22 mouse cellular contexts compared by ENCODE assay signal in the genomic region with DNA sequence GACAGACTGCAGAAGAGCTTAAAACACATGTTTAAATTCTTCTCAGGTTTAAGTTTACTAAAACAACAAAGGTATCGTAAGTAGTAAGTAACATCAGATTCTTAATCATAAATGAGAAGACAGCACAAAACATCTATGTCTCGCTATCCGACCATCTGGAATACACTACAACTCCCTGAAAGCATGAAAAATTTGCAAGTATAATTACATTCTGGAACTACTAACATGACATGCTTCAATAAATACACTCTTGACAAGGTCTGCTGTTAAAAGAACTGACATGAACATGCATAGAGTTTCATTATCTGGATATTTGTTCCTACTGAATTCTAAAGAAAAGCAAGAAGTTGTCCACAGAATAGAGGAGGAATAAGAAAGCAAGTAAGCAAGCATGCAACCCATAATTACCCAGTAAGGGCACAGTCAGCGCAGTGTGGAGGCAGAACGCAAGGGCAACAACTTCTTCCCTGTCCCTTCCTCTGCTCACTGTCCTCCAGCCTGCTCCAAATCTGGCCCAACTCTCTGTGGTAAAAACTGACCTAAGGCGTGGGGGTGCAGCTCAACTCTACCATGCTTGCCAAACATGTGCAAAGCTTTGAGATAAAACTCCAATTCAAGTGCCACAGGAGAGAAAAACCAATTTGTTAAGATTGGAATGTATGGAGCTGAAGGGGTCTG.
DNase-seq lines count a peak whose midpoint lies in the region; ATAC-seq and TF ChIP-seq lines count a peak whose summit lies in the region.
"Had no signal": no experiment of that assay in that cellular context is flagged by ENCODE, and none has a peak within 500 bp of the region (broad histone marks: within the 10 kb centered on the region; RNA-seq: fewer than 3 reads in every experiment).

No protein-coding gene starts in this region.

- intact Hi-C loops in heart, postnatal 14 days (cut with DNase I), result no loop called here
- intact Hi-C loops in left cerebral cortex, postnatal 10 days (cut with DNase I), result no loop called here

- H3K4me3 ChIP-seq in midbrain, embryonic 14.5 days (replicated peaks; ENCODE audit: low read depth, low read length), result no peak overlapping the region
- H3K4me3 ChIP-seq in midbrain, embryonic 11.5 days (ENCODE audit: low read depth, low read length), result no peak overlapping the region
- H3K4me3 ChIP-seq in forebrain, embryonic 13.5 days, result no peak overlapping the region
- H3K4me3 ChIP-seq in forebrain, postnatal 0 days (ENCODE audit: low read depth, low read length), result no peak overlapping the region
- H3K4me3 ChIP-seq: embryonic facial prominence, embryonic 15.5 days; erythroblast, embryonic 14.5 days; heart, embryonic 12.5 days; hindbrain, embryonic 15.5 days had no signal

- no peak overlapping the region for H3K4me2 ChIP-seq in midbrain, embryonic 14.5 days (ENCODE audit: low read length)
- no peak overlapping the region for H3K4me2 ChIP-seq in midbrain, embryonic 11.5 days
- no peak overlapping the region for H3K4me2 ChIP-seq in forebrain, embryonic 13.5 days
- H3K4me2 ChIP-seq in forebrain, postnatal 0 days (ENCODE audit: low read depth), result no peak overlapping the region
- H3K4me2 ChIP-seq: embryonic facial prominence, embryonic 15.5 days; heart, embryonic 12.5 days; hindbrain, embryonic 15.5 days had no signal

- H3K27me3 ChIP-seq in midbrain, embryonic 14.5 days (ENCODE audit: control insufficient read depth, insufficient read depth, low read length), result no peaks in the 10 kb centered on the region
- H3K27me3 ChIP-seq in midbrain, embryonic 11.5 days (ENCODE audit: control insufficient read depth, insufficient read depth, low read length), result no peaks in the 10 kb centered on the region
- H3K27me3 ChIP-seq in forebrain, embryonic 13.5 days, result no peaks in the 10 kb centered on the region
- H3K27me3 ChIP-seq in forebrain, postnatal 0 days (ENCODE audit: insufficient read depth, low read length), result no peaks in the 10 kb centered on the region
- H3K27me3 ChIP-seq: embryonic facial prominence, embryonic 15.5 days; heart, embryonic 12.5 days; hindbrain, embryonic 15.5 days; Patski had no signal

- ATAC-seq in midbrain, embryonic 14.5 days (ENCODE audit: low FRiP score, low TSS enrichment), result no peak
- ATAC-seq in midbrain, embryonic 11.5 days (ENCODE audit: low FRiP score), result no peak
- ATAC-seq in forebrain, embryonic 13.5 days, result peak; percentile 73
- peak; percentile 72; the same call in 1 of the 2 replicates for ATAC-seq in forebrain, postnatal 0 days
- ATAC-seq: activated CD4-positive, CD25-positive, alpha-beta regulatory T cell, adult 4 months; intestine, embryonic 16.5 days; Patski had no signal

- no peak overlapping the region for H3K27ac ChIP-seq in midbrain, embryonic 14.5 days (replicated peaks; ENCODE audit: low read depth, low read length)
- no peak overlapping the region for H3K27ac ChIP-seq in midbrain, embryonic 11.5 days (ENCODE audit: low read depth, low read length)
- peak overlapping the region; percentile 84 for H3K27ac ChIP-seq in forebrain, embryonic 13.5 days
- H3K27ac ChIP-seq in forebrain, postnatal 0 days (ENCODE audit: low read depth, low read length), result 0 out of 2 replicates have a peak overlapping the region, but pooled peaks have one; percentile 50
- H3K27ac ChIP-seq: embryonic facial prominence, embryonic 15.5 days; hindbrain, embryonic 15.5 days had no signal

- DNase-seq in heart, adult 11 months, result peak; percentile 82
- no peak for DNase-seq in heart, postnatal 14 days
- DNase-seq in midbrain, embryonic 14.5 days, result peak; percentile 14
- DNase-seq in midbrain, embryonic 11.5 days (ENCODE audit: low spot score, missing footprints), result no peak
- DNase-seq in forebrain, postnatal 0 days, result no peak
- DNase-seq in embryo, embryonic 10 days (ENCODE audit: low spot score), result no peak
- no peak for DNase-seq in left cerebral cortex, postnatal 10 days (ENCODE audit: extremely low spot score in 1 of 2, low spot score in 2 of 2)
- DNase-seq: adrenal gland, adult 2 months; adrenal gland, postnatal 25 days; cerebellum, adult 2 months; cerebellum, postnatal 10 days; embryo, embryonic 11 days; gastrocnemius, postnatal 14 days; heart, postnatal 36 days had no signal

- no peak overlapping the region for H3K9ac ChIP-seq in midbrain, embryonic 14.5 days (replicated peaks; ENCODE audit: low read length)
- no peak overlapping the region for H3K9ac ChIP-seq in midbrain, embryonic 11.5 days (ENCODE audit: low read length)
- no peak overlapping the region for H3K9ac ChIP-seq in forebrain, embryonic 13.5 days
- H3K9ac ChIP-seq in forebrain, postnatal 0 days, result no peak overlapping the region
- H3K9ac ChIP-seq: embryonic facial prominence, embryonic 15.5 days; heart, embryonic 12.5 days; hindbrain, embryonic 15.5 days had no signal

- WGBS in midbrain, embryonic 14.5 days, result 45% methylated on average over 6 of the region's 6 CpGs
- WGBS in midbrain, embryonic 11.5 days, result 71% methylated on average over 6 of the region's 6 CpGs
- 38% methylated on average over 6 of the region's 6 CpGs for WGBS in forebrain, embryonic 13.5 days
- 24% methylated on average over 6 of the region's 6 CpGs for WGBS in forebrain, postnatal 0 days

- no peaks in the 10 kb centered on the region for H3K9me3 ChIP-seq in midbrain, embryonic 14.5 days (ENCODE audit: control insufficient read depth, low read length)
- H3K9me3 ChIP-seq in midbrain, embryonic 11.5 days (ENCODE audit: control insufficient read depth, low read length), result no peaks in the 10 kb centered on the region
- no peaks in the 10 kb centered on the region for H3K9me3 ChIP-seq in forebrain, embryonic 13.5 days (replicated peaks)
- H3K9me3 ChIP-seq in forebrain, postnatal 0 days (ENCODE audit: low read length), result no peaks in the 10 kb centered on the region
- H3K9me3 ChIP-seq: embryonic facial prominence, embryonic 15.5 days; heart, embryonic 12.5 days; hindbrain, embryonic 15.5 days had no signal

- TF ChIP-seq CTCF in forebrain, postnatal 0 days (IDR thresholded peaks at IDR 0.05; ENCODE audit: low read depth), result no peak

- H3K4me1 ChIP-seq in midbrain, embryonic 14.5 days (ENCODE audit: control insufficient read depth, insufficient read depth, low read length), result peaks cover 9% of the 10 kb centered on the region; the same call in 1 of the 2 replicates
- 0 out of 2 replicates have a peak, but pooled peaks cover 3% of the 10 kb centered on the region for H3K4me1 ChIP-seq in midbrain, embryonic 11.5 days (ENCODE audit: control insufficient read depth, insufficient read depth, low read length)
- H3K4me1 ChIP-seq in forebrain, embryonic 13.5 days, result peaks cover 29% of the 10 kb centered on the region
- peaks cover 13% of the 10 kb centered on the region for H3K4me1 ChIP-seq in forebrain, postnatal 0 days (ENCODE audit: insufficient read depth)

- no peaks in the 10 kb centered on the region for H3K36me3 ChIP-seq in midbrain, embryonic 14.5 days (ENCODE audit: control insufficient read depth, insufficient read depth, low read length)
- no peaks in the 10 kb centered on the region for H3K36me3 ChIP-seq in midbrain, embryonic 11.5 days (ENCODE audit: control insufficient read depth, insufficient read depth, low read length)
- H3K36me3 ChIP-seq in forebrain, embryonic 13.5 days (ENCODE audit: poor library complexity, severe bottlenecking), result no peaks in the 10 kb centered on the region
- H3K36me3 ChIP-seq in forebrain, postnatal 0 days (ENCODE audit: insufficient read depth), result no peaks in the 10 kb centered on the region
- H3K36me3 ChIP-seq: embryonic facial prominence, embryonic 15.5 days; heart, embryonic 12.5 days; hindbrain, embryonic 15.5 days had no signal

Comparison
In these comparisons a context has a peak if more than half of its experiments do, and no peak if none do; other contexts are left out.
1. DNase-seq: peak in heart, adult 11 months (single experiment) and midbrain, embryonic 14.5 days (single experiment); none in heart, postnatal 14 days (0 of 2), midbrain, embryonic 11.5 days (single experiment), forebrain, postnatal 0 days (single experiment), embryo, embryonic 10 days (single experiment) and left cerebral cortex, postnatal 10 days (0 of 2).
2. ATAC-seq: peak in forebrain, embryonic 13.5 days (single experiment) and forebrain, postnatal 0 days (single experiment); none in midbrain, embryonic 14.5 days (single experiment) and midbrain, embryonic 11.5 days (single experiment).
3. H3K27ac ChIP-seq: peak in forebrain, embryonic 13.5 days (single experiment) and forebrain, postnatal 0 days (single experiment); none in midbrain, embryonic 14.5 days (single experiment) and midbrain, embryonic 11.5 days (single experiment).